Mouse (Mus musculus) neural tube, embryonic 14.5 days (tissue): Measurements from ENCODE around the gene Trpc4ap. TPM values are rescaled to one million over a fixed set of nuclear protein-coding genes. Genes with fewer than 3 reads are reported as not detected.

Source experiments
- ATAC-seq: fragments of 200-750 bp; cut with Nextera tagmentation; 2 replicates; pipeline ENCODE4 v1.8.0; 2017; ENCODE audit warnings: low read depth, mild to moderate bottlenecking, moderate TSS enrichment, moderate library complexity
- H3K27ac ChIP-seq: fragments of 300-500 bp; sonication (generic); 2 replicates; pipeline ENCODE4 v1.5.1; 2014; ENCODE audit warnings: low read depth, mild to moderate bottlenecking, control low read depth, low read length, moderate library complexity, mixed read lengths
- H3K27me3 ChIP-seq: fragments of 300-500 bp; sonication (generic); 2 replicates; pipeline ENCODE4 v1.6.1; 2014; ENCODE audit warnings: low read length; ENCODE audit not compliant: control insufficient read depth, insufficient read depth
- H3K36me3 ChIP-seq: fragments of 300-500 bp; sonication (generic); 2 replicates; pipeline ENCODE4 v1.6.1; 2014; ENCODE audit warnings: low read length, mixed read lengths; ENCODE audit not compliant: control insufficient read depth, insufficient read depth
- H3K4me1 ChIP-seq: fragments of 300-500 bp; sonication (generic); 2 replicates; pipeline ENCODE4 v1.6.1; 2014; ENCODE audit warnings: low read length; ENCODE audit not compliant: control insufficient read depth, insufficient read depth
- H3K4me2 ChIP-seq: fragments of 300-500 bp; sonication (generic); 2 replicates; pipeline ENCODE4 v1.6.1; 2014; ENCODE audit warnings: mild to moderate bottlenecking, low read depth, low read length, control low read depth
- H3K4me3 ChIP-seq: fragments of 300-500 bp; sonication (generic); 2 replicates; pipeline ENCODE4 v1.5.1; 2014; ENCODE audit warnings: low read depth, low read length, control low read depth, mixed read lengths
- H3K9ac ChIP-seq: fragments of 300-500 bp; sonication (generic); replicated peaks from 2 replicates; pipeline ENCODE4 v1.6.1; 2014; ENCODE audit warnings: low read depth, mild to moderate bottlenecking, control low read depth, low read length, mixed read lengths
- H3K9me3 ChIP-seq: fragments of 300-500 bp; sonication (generic); 2 replicates; pipeline ENCODE4 v1.6.1; 2016; ENCODE audit warnings: low read length; ENCODE audit not compliant: control insufficient read depth
- WGBS: fragments of 180-500 bp; shearing (Covaris S2); extraction: QIAGEN DNeasy Blood & Tissue Kit; methylation state at CpG from one replicate; pipeline ENCODE4 v1.1.7; 2014; 5-methylcytosine and 5-hydroxymethylcytosine counted together
- polyA plus RNA-seq: library from polyadenylated mRNA; unstranded; fragments of >200 nt; fragmentation: Nextera tagmentation; extraction: Ambion mirVana; gene quantifications from 2 replicates; pipeline ENCODE4 v1.2.1, GENCODE M21; 2014

The Trpc4ap gene
- polyA plus RNA-seq, 1 experiment from 2014 or later, result 165 TPM

DNA sequence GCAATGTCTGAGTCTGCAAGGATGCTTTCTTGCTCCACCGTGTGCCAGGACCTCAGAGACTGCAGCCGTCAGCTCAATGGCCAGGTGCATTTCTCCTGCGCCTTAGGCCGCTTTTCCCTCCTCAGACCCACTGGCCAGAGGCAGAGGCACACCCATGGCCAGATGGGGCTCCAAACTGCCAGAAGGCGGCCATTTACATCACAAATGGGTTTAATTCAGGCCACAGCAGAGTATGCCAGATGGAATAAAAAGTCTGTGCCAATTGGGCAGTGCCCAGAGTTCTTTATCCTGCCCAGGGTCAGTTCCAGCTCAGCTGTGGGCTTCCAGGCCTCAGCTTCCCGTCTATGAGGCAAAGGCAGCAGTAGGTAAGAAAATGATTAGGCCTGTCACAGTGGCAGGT, 51.5 kb downstream of the Trpc4ap start:
- no peak overlapping the region for H3K4me3 ChIP-seq
- peaks cover 74% of the 10 kb centered on the region for H3K36me3 ChIP-seq
- no peaks in the 10 kb centered on the region for H3K9me3 ChIP-seq
- H3K4me2 ChIP-seq, result no peak overlapping the region
- H3K27ac ChIP-seq, result peak overlapping the region; percentile 16; the same call in 1 of the 2 replicates
- no peak overlapping the region for H3K9ac ChIP-seq
- no peak; the same call in 1 of the 2 replicates for ATAC-seq
- no peaks in the 10 kb centered on the region for H3K27me3 ChIP-seq
- 51% methylated on average over 6 of the region's 6 CpGs for WGBS
- no peaks in the 10 kb centered on the region for H3K4me1 ChIP-seq

DNA sequence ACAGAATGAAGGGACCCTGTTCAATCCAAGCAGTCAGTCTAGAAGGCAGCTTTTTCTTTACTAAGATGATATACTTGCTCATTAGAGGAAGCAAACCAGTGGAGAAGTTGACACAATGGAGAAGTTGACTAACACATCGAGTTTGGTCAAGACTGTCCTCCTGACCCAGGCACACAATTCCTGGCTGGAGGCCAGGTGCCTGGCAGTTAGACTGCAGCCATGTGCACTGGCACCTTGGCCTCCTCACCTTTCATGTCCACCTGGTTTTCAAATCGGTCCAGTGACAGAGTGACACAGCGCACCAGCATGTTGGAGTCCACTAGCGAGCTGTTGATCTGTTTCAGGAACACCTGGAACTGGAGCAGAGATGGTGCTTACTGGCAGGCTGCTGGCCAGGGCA, 54.8 kb downstream of the Trpc4ap start:
- H3K4me2 ChIP-seq, result no peak overlapping the region
- peaks cover 82% of the 10 kb centered on the region for H3K36me3 ChIP-seq
- no peaks in the 10 kb centered on the region for H3K9me3 ChIP-seq
- no peak overlapping the region for H3K4me3 ChIP-seq
- ATAC-seq, result no peak
- 98% methylated on average over 4 of the region's 4 CpGs for WGBS
- H3K27me3 ChIP-seq, result peaks cover 8% of the 10 kb centered on the region
- no peak overlapping the region for H3K27ac ChIP-seq
- H3K4me1 ChIP-seq, result no peaks in the 10 kb centered on the region
- no peak overlapping the region for H3K9ac ChIP-seq

DNA sequence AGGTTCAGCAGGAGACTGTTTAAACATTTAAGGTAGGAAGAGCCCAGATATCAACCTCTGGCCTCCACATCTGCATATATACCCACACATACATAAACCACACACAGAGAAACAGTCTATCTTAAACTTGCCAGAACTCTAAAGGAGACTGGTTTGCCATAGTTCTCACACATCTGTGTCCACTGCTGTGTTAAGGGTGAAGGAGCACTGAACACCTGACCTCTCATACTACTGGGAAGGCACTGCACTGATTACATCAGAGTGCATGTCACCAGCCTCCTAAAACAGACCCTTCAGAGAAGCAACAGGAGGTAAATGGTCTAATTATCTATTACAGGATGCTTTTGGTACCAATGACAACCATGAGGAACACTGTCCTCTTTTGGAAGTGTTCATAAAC, 55.3 kb downstream of the Trpc4ap start:
- H3K4me3 ChIP-seq, result no peak overlapping the region
- H3K4me1 ChIP-seq, result no peaks in the 10 kb centered on the region
- H3K27ac ChIP-seq, result no peak overlapping the region
- H3K9me3 ChIP-seq, result no peaks in the 10 kb centered on the region
- no peak overlapping the region for H3K9ac ChIP-seq
- no peak for ATAC-seq
- H3K27me3 ChIP-seq, result peaks cover 13% of the 10 kb centered on the region
- no peak overlapping the region for H3K4me2 ChIP-seq
- H3K36me3 ChIP-seq, result peaks cover 83% of the 10 kb centered on the region

DNA sequence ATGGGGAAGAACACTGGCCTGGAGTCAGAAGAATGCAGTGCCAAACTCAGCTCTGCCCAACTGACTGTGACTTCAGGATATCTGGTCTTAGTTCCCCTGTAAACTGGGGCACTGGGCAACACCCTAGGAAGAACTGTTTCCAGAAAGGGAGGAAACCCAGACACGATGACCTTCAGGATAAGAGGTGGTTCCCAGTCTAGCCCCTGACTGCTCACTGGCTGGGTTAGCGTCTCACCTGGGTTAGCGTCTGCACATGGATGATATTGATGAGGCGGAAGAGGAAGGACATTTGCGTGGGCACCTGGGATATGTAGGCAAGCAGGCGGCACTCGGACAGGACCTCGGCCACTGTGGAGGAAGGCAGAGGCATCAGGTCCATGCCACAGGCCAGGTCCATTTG, 56.2 kb downstream of the Trpc4ap start:
- 98% methylated on average over 8 of the region's 8 CpGs for WGBS

DNA sequence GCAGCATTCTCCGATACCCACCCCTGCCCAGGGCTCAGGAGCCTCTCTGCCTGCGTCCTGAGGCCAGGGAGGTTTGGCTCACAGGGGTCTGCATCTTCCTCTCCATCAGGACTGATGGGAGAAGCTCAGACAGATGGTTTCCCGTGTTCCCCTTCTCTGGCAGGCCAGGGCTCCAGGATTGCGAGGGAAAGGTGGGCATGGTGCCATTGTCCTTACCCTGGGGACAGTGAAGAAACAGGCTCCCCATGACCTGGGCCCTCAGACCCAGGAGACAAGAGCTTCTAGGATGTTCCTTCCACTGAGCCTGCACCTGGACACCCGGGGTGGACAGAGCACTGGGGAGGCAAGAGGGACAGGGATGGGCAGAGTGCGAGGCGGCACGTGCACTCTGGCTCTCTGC, 57.6 kb downstream of the Trpc4ap start:
- no peak overlapping the region for H3K9ac ChIP-seq
- H3K27ac ChIP-seq, result no peak overlapping the region
- WGBS, result 84% methylated on average over 8 of the region's 8 CpGs
- H3K4me2 ChIP-seq, result no peak overlapping the region
- peaks cover 5% of the 10 kb centered on the region for H3K4me1 ChIP-seq
- ATAC-seq, result no peak
- H3K27me3 ChIP-seq, result peaks cover 33% of the 10 kb centered on the region
- no peaks in the 10 kb centered on the region for H3K9me3 ChIP-seq
- peaks cover 62% of the 10 kb centered on the region for H3K36me3 ChIP-seq
- H3K4me3 ChIP-seq, result no peak overlapping the region

More for the DNA sequence above, 56.2 kb downstream of the Trpc4ap start:
- Histone ChIP-seq H3K36me3 (peaks cover 76% of the 10 kb centered on the region), H3K9me3 (no peaks in the 10 kb centered on the region), H3K4me3 (no peak overlapping the region), H3K4me1 (peaks cover 4% of the 10 kb centered on the region; the same call in 1 of the 2 replicates), H3K27ac (no peak overlapping the region), H3K9ac (no peak overlapping the region), H3K4me2 (no peak overlapping the region), H3K27me3 (peaks cover 21% of the 10 kb centered on the region)
- no peak for ATAC-seq

DNA sequence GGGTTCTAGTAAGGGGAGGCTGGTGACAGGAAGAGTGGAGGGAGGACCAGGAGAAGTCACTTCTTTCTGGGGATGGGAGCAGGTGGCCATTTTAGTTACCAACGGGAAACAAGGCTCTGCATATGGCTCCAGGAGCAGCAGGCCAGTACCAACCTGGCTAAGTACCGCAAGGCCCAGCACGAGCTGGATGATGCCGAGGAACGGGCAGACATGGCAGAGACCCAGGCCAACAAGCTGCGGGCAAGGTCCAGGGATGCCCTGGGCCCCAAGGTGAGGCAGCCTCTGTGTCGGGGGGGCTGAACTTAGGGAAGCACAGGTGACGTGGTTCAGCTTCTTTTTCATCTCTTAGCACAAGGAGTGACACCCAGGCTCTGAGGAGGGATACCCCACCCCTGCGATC, 58.5 kb downstream of the Trpc4ap start:
- ATAC-seq, result no peak
- Histone ChIP-seq H3K9me3 (no peaks in the 10 kb centered on the region), H3K9ac (no peak overlapping the region), H3K36me3 (peaks cover 54% of the 10 kb centered on the region), H3K4me2 (no peak overlapping the region), H3K27ac (no peak overlapping the region), H3K4me1 (peaks cover 12% of the 10 kb centered on the region), H3K27me3 (peaks cover 33% of the 10 kb centered on the region), H3K4me3 (no peak overlapping the region)
- 92% methylated on average over 9 of the region's 9 CpGs for WGBS

DNA sequence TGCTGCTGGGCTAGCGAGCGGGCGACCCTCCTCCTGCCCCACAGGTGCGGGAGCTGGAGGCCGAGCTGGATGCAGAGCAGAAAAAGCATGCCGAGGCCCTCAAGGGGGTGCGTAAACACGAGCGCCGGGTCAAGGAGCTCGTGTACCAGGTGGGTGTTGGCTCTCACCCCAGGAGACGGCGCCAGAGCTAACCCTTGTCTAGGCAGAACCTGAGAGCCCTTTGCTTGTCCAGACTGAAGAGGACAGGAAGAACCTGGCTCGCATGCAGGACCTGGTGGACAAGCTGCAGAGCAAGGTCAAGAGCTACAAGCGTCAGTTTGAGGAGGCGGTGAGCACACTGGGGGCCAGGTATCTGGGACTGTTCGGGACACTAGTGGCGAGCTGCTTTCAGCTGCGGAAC, 59.1 kb downstream of the Trpc4ap start:
- no peaks in the 10 kb centered on the region for H3K9me3 ChIP-seq
- H3K4me3 ChIP-seq, result no peak overlapping the region
- peaks cover 49% of the 10 kb centered on the region for H3K36me3 ChIP-seq
- H3K4me1 ChIP-seq, result peaks cover 12% of the 10 kb centered on the region
- no peak overlapping the region for H3K4me2 ChIP-seq
- 68% methylated on average over 19 of the region's 19 CpGs for WGBS
- no peak overlapping the region for H3K27ac ChIP-seq
- no peak overlapping the region for H3K9ac ChIP-seq
- H3K27me3 ChIP-seq, result peaks cover 37% of the 10 kb centered on the region
- no peak for ATAC-seq

DNA sequence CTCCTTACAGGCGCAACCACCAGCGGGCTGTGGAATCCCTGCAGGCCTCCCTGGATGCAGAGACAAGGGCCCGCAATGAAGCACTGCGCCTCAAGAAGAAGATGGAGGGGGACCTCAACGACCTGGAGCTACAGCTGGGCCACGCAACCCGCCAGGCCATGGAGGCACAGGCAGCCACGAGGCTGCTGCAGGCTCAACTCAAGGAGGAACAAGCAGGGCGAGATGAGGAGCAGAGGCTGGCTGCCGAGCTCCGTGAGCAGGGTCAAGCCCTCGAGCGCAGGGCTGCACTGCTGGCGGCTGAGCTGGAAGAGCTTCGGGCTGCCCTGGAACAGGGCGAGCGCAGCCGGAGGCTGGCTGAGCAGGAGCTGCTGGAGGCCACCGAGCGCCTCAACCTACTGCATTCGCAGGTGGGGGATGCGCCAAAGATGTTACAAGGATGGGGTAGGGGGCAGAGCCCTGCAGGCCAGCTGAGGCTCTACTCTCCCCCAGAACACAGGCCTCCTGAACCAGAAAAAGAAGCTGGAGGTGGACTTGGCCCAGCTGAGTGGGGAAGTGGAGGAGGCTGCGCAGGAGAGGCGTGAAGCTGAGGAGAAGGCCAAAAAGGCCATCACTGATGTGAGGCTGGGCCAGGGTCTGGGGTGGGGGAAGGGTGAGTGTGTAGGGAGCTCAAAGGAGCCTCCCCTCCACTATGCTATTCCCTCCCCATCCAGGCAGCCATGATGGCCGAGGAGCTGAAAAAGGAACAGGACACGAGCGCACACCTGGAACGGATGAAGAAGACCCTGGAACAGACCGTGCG, 59.8 kb downstream of the Trpc4ap start:
- no peak overlapping the region for H3K4me3 ChIP-seq
- no peak overlapping the region for H3K4me2 ChIP-seq
- 65% methylated on average over 30 of the region's 30 CpGs for WGBS
- peaks cover 40% of the 10 kb centered on the region for H3K27me3 ChIP-seq
- H3K9ac ChIP-seq, result no peak overlapping the region
- H3K27ac ChIP-seq, result no peak overlapping the region
- no peaks in the 10 kb centered on the region for H3K9me3 ChIP-seq
- ATAC-seq, result no peak
- peaks cover 43% of the 10 kb centered on the region for H3K36me3 ChIP-seq
- peaks cover 12% of the 10 kb centered on the region for H3K4me1 ChIP-seq

DNA sequence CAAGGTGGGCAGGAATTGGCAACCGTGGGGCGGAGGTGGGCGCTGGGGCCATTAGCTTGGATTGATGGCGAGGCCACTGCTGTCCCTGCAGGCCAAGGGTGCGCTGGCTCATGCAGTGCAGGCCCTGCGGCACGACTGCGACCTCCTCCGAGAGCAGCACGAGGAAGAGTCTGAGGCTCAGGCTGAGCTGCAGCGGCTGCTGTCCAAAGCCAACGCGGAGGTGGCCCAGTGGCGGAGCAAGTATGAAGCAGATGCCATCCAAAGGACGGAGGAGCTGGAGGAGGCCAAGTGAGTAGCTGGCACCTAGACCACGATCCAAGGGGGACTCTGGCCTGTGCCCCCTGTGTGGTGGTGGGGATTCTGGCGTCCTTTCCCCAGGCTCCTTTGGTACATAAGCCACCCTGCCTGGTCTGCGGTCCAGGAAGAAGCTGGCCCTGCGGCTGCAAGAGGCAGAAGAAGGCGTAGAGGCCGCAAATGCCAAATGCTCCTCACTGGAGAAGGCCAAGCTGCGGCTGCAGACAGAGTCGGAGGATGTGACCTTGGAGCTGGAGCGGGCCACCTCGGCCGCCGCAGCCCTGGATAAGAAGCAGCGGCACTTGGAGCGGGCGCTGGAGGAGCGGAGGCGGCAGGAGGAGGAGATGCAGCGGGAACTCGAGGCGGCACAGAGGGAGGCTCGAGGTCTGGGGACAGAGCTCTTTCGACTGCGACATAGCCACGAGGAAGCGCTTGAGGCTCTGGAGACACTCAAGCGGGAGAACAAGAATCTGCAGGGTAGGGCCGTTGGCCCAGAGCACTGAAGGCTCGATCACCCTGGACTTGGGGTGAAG, 61.4 kb downstream of the Trpc4ap start:
- Histone ChIP-seq H3K9me3 (no peaks in the 10 kb centered on the region), H3K4me1 (peaks cover 12% of the 10 kb centered on the region), H3K27me3 (peaks cover 41% of the 10 kb centered on the region), H3K27ac (no peak overlapping the region), H3K36me3 (peaks cover 39% of the 10 kb centered on the region), H3K9ac (no peak overlapping the region), H3K4me3 (no peak overlapping the region), H3K4me2 (no peak overlapping the region)
- ATAC-seq, result no peak
- WGBS, result 21% methylated on average over 42 of the region's 43 CpGs
